Mouse (Mus musculus): ENCODE results near the gene Pet100.
A peak's percentile ranks its signal among the peaks of the same experiment; 100 is the strongest.

Gene Pet100

GRCm38 (mm10) chr8:3626971-3627370 is 5.6 kb downstream of the Pet100 start:
- no peak for DNase-seq

GRCm38 (mm10) chr8:3628014-3628413 is 6.7 kb downstream of the Pet100 start:
- peak in 1 of 2 experiments; percentile 49 for DNase-seq

GRCm38 (mm10) chr8:3630647-3631477 is 9.5 kb downstream of the Pet100 start, which contains the start of gene Stxbp2:
TSS of gene Stxbp2 (plus strand) at chr8:3630955.
- DNase-seq = peak; percentile 85 to 86

DNA sequence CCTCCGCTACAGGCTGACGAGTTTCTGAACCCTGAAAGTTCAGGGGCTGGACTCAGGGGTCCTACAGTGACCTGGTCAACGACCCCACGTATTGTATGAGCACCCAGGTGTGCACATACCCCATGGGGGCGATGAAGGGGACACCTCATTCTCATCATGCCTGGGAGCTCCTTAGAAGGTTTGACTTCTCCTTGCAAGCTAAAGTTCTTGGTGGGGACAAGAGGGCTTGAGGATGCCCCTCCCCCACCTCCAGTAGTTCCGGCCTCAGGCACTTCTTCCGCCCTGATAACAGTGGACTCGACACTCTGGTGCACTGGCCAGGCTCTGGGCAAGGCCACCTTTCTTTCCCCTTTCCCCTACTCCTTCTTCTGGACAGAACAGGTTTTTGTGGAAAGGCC is 10.1 kb downstream of the Pet100 start:
- DNase-seq = peak in 1 of 2 experiments; percentile 26

GRCm38 (mm10) chr8:3645804-3646203 is 24.5 kb downstream of the Pet100 start:
- DNase-seq = peak; percentile 23 to 46

- no peak for DNase-seq
These were observed 25.6 kb downstream of the Pet100 start for GRCm38 (mm10) chr8:3646824-3647531.

GRCm38 (mm10) chr8:3647561-3647960 is 26.2 kb downstream of the Pet100 start:
- no peak for DNase-seq

DNA sequence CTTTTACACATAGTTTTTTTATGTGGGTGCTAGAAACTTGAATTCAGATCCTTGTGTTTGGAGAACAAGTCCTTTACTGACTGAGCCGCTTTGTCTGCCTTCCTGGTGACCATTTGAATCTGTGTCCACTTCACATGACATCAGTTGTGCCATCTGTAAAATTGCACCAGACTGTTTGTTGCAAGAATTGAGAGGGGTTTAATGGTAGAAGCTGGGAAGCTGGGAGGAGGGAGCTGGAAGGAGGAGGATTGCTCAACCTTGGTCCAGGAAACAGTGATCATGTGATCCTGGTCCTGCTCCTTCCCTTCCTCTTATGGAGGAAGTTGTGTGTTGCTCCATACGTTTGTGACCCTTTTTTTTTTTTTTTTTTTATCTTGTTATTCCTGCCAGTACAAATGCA is 26.9 kb downstream of the Pet100 start:
- DNase-seq = no peak

- no peak for DNase-seq
These were observed 27.6 kb downstream of the Pet100 start for GRCm38 (mm10) chr8:3648990-3649389.

- no peak for DNase-seq
These were observed 31.5 kb downstream of the Pet100 start for GRCm38 (mm10) chr8:3652845-3653244.

DNA sequence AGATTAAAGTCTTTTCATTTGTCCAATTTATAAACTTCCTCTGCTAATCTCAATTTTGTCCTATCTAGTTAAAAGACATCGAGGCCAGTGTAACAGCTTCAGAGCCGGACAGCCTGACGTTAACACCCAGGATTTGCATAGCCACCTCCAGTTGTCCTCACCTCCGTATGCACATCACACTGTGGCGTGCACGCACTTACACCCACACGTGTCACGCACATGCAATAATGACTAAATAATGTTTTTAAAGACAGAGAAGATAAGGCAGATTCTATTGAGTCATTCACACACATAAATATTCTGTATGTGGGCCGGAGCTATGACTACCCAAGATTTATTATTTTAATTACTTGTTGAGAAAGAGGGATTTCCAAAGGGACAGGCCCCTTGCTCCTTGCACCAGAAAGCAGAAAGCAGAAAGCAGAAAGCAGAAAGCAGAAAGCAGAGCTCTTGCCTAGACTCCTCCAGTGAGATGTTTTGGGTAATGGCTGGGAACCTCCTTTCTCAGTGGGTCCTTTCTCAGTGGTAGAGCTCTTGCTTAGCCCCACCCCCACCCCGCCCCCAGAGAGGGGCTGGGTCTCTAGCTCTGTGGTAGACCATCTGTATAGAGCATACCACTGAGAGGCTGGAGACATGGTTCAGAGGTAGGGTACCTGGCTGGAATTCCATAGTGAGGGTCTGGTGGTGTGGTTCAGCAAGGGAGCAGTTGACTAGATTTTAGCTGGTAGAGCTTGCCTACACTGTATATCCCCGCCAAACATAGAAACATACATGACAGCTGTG is 33.6 kb downstream of the Pet100 start:
- no peak for DNase-seq

DNA sequence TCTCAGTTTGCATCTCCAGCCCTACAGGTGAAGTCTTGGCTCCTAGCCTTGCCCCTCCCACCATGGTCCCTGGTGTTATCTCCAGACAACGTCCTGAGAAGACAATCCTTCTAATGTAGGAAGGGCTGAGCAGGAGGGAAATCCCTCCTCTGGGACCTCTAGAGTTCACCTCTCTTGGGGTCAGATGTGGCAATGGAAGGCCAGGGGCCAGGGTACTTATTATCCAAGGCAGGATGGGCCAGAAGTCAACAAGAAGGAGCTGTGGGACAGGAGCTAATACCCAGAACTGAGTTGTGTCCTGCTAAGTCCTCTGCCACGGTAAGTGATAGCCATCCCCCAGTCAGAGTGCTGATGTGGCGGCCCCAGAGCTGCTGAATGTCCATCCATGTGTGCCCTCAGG is 34.2 kb downstream of the Pet100 start, which contains the start of gene Retn:
TSS of gene Retn (plus strand) at position 245 of the 400 bp plus-strand sequence.
- DNase-seq = no peak

- DNase-seq = no peak
These were observed 35.5 kb downstream of the Pet100 start for GRCm38 (mm10) chr8:3656725-3657381.

DNA sequence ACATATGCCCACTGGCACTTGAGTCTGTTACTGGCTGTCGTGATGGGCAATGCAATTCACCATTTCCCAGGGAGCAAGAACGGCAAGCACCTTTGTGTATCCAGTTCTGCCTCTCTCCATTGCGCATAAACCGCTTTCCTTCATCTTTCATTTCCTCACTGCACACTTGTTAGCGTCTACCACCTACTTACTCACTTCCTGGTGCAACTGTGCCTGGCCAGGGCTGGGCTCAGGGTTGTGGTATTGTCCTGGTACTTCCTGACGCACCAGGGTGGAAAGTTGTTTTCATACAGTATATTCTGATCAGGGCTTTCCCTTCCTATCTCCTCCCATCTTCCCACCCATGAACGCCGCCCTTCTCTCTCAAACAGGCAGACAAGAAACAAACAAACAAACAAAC is 39.5 kb downstream of the Pet100 start:
- DNase-seq = no peak

DNA sequence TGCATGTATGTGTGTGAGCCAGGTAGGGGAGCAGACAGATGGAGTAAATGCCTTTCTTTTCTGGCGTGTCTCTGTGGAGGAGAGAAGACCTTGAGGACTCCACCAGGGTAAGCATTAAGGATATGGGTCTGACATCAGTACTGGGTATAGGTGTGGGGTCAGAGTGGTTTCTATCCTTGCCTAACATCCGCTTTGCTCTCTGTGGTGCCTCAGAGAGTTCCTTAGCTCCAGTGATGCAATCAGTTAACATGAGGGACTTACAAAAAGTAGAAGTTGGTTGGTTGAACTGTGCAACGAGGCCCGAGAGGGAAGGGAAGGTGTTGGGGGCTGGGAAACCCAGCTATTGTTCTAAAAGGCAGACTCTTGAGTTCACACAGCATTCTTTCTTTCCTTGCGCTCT is 43.1 kb downstream of the Pet100 start:
- DNase-seq = no peak

GRCm38 (mm10) chr8:3665507-3665906 is 44.2 kb downstream of the Pet100 start, which contains the start of gene Mcemp1:
TSS of gene Mcemp1 (plus strand) at chr8:3665754.
- DNase-seq = no peak

DNA sequence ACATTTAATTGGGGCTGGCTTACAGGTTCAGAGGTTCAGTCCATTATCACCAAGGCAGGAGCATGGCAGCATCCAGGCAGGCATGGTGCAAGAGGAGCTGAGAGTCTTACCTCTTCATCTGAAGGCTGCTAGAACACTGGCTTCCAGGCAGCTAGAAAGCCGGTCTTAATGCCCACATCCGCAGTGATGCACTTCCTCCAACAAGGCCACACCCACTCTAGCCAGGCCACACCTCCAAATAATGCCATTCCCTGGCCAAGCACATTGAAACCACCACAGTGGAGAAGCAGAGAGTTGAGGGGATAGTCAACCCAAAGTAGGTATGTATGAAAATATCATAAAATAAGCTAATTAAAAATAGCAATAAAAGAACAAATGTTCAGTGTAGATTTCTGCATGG is 49.0 kb downstream of the Pet100 start:
- no peak for DNase-seq

DNA sequence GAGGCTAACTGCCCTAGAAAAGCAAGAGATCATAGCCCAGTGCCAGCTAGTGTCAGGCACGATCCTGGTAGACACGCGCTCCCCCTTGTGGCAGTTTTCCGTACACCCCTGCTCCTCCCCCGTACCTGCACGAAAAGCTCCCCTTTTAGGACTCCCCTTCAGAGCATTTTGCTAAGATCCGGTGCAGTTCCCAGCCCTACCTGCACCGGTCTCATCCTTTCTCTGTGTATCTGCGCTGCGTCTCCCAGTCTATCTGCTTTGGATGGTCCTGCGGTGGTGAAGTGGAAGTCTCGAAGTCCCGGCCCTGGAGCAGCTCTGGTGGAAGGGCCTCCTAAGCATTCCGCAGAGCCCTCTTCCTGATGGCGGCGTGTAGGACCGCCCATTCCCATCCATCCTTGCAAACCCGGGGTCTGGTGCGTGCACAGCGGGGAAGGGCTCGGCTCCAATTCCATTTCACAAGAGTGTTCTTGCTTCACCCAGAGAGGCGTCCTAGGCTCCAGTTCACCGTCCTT is 50.7 kb downstream of the Pet100 start, which contains the start of gene Fcor:
TSS of gene Fcor (minus strand) at position 383 of the 512 bp plus-strand sequence.
- DNase-seq = peak; percentile 92 to 93

DNA sequence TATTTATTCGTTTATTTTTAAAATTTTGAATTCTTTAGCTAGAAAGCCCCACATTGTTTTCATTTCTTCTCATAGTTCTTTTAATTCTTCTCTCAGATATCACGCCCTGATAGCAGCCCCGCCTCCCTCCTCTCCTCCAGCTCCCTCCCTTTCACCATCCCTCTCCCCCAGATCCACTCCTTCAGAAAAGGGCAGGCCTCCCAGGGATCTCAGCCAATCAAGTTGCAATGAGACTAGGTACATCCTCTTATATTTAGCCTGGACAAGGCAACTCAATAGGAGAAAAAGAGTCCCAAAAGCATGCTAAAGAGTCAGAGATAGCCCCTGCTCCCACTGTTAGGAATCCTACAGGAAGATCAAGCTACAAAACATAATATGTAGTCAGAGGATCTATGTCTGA is 53.3 kb downstream of the Pet100 start:
- no peak for DNase-seq
